Mouse (Mus musculus): ENCODE measurements around the gene Abcb8. TPM values are rescaled to one million over a fixed set of nuclear protein-coding genes. Genes with fewer than 3 reads are reported as not detected.

Abcb8 gene
- total RNA-seq, 1 experiment from 2014 or later = 32.2 TPM

GRCm38 (mm10) chr5:24365528-24365927, 27.9 kb upstream of the Abcb8 start:
- ATAC-seq (replicated peaks; ENCODE audit: low read depth, poor library complexity, severe bottlenecking) = peak; percentile 80

- ATAC-seq (replicated peaks; ENCODE audit: low read depth, poor library complexity, severe bottlenecking) = no peak
Observed at GRCm38 (mm10) chr5:24366426-24366825, 27.0 kb upstream of the Abcb8 start.

DNA sequence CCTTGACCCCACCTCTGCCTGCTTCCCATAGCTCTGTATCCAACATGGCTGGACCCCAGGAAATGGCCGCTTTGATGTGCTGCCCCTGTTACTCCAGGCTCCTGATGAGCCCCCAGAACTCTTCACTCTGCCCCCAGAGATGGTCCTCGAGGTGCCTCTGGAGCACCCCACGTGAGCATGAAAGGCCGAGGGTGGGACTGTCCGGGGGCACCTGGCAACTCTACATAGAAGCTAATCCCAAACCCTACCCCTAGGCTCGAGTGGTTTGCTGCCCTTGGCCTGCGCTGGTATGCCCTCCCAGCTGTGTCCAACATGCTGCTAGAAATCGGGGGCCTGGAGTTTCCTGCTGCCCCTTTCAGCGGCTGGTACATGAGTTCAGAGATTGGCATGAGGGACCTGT, 23.7 kb upstream of the Abcb8 start:
- ATAC-seq (replicated peaks; ENCODE audit: low read depth, poor library complexity, severe bottlenecking) = no peak

- no peak for ATAC-seq (replicated peaks; ENCODE audit: low read depth, poor library complexity, severe bottlenecking)
Observed at GRCm38 (mm10) chr5:24373807-24374206, 19.7 kb upstream of the Abcb8 start.

- ATAC-seq (replicated peaks; ENCODE audit: low read depth, poor library complexity, severe bottlenecking) = 0 out of 2 replicates have a peak, but pooled peaks have one; percentile 29
Observed at GRCm38 (mm10) chr5:24374216-24374615, 19.2 kb upstream of the Abcb8 start.

DNA sequence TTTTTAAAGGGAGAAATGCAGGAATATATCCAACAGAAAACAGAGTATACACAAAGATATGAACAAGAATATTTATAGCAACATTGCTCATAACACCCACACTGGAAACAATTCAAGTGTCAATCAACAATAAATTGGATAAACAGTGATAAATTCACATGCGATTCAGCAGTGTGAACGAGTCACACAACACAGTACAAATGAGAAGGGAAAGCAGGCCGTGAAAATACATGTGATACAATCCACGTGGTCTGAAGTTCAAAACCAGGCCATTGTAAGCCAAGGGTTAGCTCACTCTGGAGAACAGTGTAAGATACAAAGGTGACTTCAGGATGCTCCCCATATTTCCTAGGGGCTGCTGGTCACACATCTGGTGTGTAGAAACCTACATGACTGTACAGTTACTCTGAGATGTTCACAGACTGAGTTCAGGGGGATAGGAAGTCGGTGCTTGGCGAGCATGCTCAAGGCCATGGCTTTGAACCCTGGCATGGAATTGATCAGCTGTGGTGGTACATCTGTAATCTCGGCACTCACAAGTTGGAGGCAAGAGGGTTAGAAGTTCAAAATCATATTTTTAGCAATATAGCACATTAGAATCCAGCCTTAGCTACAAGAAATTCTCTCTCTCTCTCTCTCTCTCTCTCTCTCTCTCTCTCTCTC, 18.7 kb upstream of the Abcb8 start:
- ATAC-seq (replicated peaks; ENCODE audit: low read depth, poor library complexity, severe bottlenecking) = no peak

- ATAC-seq (replicated peaks; ENCODE audit: low read depth, poor library complexity, severe bottlenecking) = no peak
Observed at GRCm38 (mm10) chr5:24378700-24379099, 14.8 kb upstream of the Abcb8 start.

DNA sequence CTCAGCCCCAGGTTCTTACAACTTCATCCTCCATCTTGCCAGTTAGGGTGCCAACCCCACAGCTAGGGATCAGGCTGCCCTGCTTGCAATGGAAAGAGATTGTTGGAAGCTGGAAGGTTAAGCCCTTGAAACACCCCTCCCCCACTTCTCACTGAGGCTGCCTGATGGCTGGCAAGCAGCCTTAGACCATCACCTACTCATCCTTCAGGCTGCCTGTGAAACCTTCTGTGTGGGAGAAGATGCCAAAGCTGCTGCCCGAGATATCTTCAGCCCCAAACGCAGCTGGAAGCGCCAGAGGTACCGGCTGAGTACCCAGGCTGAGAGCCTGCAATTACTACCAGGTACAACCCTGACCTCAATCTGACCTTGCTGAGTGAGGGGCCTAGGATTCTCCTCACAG, 14.0 kb upstream of the Abcb8 start:
- ATAC-seq (replicated peaks; ENCODE audit: low read depth, poor library complexity, severe bottlenecking) = no peak

DNA sequence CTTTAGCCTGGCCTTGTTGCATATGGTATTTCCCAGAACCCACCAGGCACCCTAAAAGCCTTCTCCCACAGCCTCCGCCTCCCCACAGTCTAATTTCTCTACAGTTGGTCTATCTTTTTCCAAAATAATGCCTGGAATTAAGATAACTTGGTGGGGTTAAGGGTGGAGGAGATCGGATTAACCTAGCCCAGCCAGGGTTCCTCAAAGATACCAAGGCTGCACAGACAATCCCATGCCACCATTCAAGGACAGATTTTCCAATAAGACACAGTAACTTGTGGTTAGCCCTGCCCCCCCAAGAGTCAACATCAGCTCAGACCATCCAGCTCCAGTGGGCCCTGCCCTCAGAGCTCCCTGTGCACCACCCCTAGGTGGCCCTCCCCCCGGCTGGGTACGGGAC, 13.0 kb upstream of the Abcb8 start:
- no peak for ATAC-seq (replicated peaks; ENCODE audit: low read depth, poor library complexity, severe bottlenecking)

DNA sequence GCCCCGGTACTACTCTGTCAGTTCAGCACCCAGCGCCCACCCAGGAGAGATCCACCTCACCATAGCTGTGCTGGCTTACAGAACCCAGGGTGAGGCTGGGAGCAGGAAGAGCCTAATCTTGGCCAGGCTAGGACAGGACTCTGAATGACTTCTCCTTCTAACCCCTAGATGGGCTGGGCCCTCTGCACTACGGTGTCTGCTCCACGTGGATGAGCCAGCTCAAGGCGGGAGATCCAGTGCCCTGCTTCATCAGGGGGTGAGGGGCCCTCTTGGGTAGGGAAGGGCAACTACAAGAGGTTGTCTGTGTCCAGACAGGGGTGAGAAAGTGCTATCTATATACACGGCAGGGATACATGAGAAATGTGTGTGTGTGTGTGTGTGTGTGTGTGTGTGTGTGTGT, 12.0 kb upstream of the Abcb8 start:
- no peak for ATAC-seq (replicated peaks; ENCODE audit: low read depth, poor library complexity, severe bottlenecking)

DNA sequence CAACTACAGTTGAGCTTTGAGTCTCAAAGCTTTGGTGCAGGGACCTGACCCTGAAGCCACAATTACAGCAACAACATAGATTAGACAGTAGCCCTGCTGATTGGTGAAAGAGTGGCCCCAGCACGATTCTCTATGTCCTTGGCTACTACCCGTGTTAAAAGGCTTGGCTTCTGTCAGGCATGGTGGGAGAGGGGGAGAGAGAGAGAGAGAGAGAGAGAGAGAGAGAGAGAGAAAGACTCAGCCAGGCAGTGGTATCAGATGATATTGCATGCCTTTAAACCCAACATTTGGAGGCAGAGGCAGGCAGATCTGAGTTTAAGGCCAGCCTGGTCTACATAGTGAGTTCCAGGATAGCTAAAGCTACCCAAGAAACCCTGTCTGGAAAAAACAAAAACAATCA, 11.5 kb upstream of the Abcb8 start:
- ATAC-seq (replicated peaks; ENCODE audit: low read depth, poor library complexity, severe bottlenecking) = no peak

GRCm38 (mm10) chr5:24383026-24383859, 10.2 kb upstream of the Abcb8 start:
- ATAC-seq (replicated peaks; ENCODE audit: low read depth, poor library complexity, severe bottlenecking) = peak; percentile 78

- ATAC-seq (replicated peaks; ENCODE audit: low read depth, poor library complexity, severe bottlenecking) = peak; percentile 45
Observed at GRCm38 (mm10) chr5:24384407-24384806, 9.1 kb upstream of the Abcb8 start.

DNA sequence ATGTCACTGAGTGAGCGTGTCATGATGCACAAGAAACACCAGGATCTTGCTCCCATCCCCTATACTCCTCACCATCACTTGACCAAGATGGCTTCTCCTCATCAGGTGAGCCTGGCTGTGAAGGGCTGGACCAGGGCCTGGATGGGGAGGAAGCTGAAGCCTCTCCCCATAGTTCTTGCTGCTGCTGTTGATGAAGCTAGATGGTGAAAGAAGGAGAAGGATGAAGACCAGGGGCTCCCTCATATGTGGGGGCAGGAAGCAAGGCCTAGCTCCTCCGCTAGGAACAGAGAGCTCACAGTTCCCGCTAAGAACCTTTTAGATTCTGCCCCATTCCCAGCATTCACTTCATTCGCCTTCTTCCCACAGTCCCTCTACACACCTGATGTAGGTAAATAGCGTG, 8.1 kb upstream of the Abcb8 start:
- no peak for ATAC-seq (replicated peaks; ENCODE audit: low read depth, poor library complexity, severe bottlenecking)

GRCm38 (mm10) chr5:24385887-24386550, 7.4 kb upstream of the Abcb8 start:
- no peak for ATAC-seq (replicated peaks; ENCODE audit: low read depth, poor library complexity, severe bottlenecking)

DNA sequence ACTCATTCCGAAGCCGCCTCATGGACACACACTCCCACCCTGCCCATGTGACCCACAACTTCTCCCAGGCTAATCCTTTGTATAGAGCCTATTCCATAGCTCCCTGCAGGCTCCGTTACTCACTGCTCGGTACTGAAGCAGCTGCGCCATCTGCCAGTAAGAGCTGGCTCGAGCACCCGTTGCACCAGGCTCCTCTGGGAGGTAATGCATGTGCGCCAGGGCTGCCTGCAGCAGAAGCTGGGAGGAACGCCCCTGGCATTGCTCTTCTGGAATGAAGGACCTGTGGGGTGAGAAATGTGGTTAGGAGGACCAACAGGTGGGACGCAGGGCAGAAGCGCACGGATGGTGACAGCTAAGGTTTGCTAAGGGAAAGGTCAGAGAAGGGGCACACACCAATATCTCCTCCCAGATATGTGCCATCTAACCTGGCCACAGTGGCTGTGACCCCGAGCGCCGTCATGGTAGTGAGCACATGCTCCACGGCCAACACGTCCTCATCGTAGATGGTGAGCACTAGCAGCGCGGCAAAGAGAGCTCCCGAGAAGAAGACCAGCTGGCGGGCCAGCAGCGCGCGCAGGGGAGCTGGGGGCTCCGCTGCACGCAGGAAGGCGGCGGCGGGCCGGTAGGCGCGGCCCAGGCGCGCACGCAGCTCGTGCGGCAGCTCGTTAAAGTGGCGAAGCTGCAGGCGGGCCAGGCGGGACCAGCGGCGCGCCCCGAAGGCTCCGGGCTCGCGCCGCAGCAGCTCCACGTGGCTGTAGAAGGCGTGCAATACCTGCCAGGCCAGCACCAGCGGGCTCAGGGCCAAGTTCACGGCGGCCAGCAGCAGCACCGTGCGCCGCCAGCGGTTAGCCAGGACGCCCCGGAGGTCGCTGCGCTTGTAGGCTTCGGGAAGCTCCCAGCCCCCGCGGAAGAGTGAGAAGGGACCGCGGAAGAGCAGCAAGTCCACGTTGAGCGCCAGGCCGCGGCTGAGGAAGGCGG, 5.9 kb upstream of the Abcb8 start:
- ATAC-seq (replicated peaks; ENCODE audit: low read depth, poor library complexity, severe bottlenecking) = no peak

DNA sequence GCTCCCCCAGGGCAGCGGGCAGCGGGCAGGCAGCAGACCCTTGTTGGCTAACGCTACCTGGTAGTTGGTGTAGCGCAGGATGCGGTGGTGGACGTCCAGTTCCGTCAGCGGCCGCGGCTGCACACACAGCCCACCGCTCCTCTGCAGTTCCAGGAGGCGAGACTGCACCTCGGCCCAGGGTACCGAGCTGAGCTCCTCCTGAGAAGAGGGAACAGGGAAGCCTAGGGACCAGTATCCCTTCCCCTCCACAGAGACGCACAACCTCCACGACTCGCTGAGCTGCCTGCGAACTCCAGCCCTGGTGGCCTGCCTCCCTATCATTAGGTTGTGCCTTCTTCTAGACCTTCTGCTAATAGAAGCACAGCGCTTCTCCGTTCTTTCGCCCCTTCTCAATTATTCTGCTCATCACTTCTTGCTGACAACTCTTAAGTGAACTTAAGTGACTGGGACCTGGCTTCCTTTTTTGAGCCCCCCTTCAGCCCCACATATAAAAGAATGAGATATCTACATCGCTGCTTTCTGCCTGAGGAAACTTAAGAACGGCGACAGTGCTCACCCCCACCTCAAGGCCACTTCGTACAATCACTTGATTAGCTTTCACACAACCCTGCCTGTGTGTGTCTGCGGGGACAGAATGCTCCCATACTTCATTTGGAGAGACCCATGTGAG, 5.1 kb upstream of the Abcb8 start:
- no peak for ATAC-seq (replicated peaks; ENCODE audit: low read depth, poor library complexity, severe bottlenecking)

DNA sequence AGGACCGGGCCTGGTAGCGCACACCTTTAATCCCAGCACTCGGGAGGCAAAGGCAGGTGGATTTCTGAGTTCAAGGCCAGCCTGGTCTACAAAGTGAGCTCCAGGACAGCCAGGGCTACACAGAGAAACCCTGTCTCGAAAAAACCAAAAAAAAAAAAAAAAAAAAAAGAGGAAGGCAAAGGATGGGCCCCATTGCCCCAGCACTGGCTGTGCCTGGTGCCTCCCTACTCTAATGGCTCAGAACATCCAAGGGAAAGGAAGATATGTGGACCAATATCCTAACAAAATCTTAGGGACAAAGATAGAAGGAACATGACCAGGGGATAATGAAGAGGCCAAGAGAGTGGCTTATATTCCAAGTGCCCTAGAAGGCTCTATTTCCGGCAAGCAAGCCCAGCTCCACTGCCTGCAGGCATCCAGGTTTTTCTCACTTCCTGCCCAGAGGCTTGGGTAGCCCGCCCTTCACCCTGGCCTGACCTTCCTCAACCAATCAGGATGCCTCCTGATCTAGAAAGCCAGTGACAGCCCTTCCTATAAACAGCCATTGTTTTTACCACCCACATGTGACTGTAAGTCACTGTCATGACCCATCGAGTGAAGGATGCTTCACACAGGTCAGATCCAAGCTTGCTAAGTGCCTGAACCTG, 4.3 kb upstream of the Abcb8 start:
- ATAC-seq (replicated peaks; ENCODE audit: low read depth, poor library complexity, severe bottlenecking) = peak; percentile 36

- no peak for ATAC-seq (replicated peaks; ENCODE audit: low read depth, poor library complexity, severe bottlenecking)
Observed at GRCm38 (mm10) chr5:24389658-24390020, 3.8 kb upstream of the Abcb8 start.
